Mouse (Mus musculus): ENCODE data around the gene Srpr. TPM values are rescaled to one million over a fixed set of nuclear protein-coding genes. Genes with fewer than 3 reads are reported as not detected.

The Srpr gene
- 188 TPM for polyA plus RNA-seq (2017; shearing (Covaris generic))

DNA sequence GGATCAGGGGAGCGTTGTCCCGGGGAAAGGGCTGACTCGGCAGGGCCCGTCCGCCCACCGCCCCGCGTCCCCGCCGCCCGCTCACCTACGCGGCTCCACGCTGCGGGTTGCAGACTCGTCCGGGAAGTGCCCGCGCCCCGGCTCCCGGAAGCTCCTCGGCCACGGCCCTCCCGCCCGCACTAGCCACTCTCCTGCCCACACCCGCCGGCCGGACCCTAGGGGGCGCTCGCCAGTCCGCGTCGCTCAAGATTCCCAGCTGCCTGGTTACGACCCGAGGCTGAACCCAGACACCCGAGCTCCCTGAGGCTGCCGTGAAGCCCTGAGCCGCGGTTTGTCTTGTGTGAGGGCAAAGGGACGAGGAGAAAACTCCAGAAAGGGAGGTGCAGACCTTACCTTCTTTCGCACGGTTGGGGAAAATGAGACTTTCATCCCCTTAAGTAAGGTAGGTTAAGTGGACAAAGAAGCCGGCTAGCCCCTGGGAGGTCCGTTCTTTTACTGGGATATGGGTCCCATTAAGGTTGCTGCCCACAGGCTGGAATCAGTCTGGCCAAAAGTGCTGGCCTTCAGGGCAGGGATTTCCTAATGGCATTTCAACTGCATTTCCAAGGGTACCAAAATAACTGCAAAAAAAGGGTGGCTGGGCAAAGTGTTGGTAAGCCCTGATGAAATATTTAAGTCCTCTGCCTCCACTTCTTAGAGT is at the start of gene Srpr, which contains the start of gene Tirap:
Srpr (plus strand) TSS at position 404 of the 700 bp plus-strand sequence.
Tirap (minus strand) TSS at position 520 of the 700 bp plus-strand sequence.

DNA sequence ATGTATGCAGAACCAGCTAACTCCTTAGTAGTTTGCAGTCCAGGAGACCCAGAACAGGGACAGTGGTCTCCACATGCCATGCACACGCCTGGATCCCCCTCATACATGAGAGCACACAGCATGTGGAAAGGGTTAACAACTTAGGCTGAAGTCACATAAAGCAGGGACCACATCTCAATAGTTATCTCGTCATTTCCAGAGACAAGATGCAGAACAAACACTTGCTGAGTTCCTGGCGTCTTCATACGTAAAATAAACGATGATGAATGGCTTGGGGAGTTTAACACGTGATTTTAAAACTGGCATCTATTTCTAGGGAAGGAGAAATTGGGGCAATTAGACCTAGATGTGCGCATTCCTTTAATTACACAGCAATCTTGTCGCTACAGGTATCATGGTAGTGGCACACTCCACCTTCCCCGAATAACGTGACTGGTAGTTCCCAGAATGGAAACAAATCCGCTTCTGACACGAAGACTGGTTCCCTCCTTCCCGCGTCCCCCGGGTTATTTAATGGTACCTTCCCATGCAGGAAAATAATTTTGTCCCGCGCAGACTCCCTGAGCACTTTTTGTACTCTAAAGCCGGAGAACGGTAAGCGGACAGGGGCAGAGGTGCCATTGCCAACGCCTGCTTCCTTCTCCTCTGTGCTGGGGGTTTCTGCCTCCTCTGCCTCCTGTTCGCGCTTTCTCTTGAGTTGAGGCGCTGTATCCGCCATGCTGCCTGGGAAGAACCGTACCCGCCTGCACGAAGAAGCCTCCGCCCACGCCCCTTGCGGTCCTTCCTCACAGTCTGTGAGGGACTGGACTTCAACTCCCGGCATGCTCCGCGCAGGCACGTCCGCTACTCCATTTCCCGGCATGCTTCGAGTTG is 24.5 kb upstream of the Srpr start, which contains the start of gene Dcps:
Dcps (minus strand) TSS at position 811 of the 873 bp plus-strand sequence.

DNA sequence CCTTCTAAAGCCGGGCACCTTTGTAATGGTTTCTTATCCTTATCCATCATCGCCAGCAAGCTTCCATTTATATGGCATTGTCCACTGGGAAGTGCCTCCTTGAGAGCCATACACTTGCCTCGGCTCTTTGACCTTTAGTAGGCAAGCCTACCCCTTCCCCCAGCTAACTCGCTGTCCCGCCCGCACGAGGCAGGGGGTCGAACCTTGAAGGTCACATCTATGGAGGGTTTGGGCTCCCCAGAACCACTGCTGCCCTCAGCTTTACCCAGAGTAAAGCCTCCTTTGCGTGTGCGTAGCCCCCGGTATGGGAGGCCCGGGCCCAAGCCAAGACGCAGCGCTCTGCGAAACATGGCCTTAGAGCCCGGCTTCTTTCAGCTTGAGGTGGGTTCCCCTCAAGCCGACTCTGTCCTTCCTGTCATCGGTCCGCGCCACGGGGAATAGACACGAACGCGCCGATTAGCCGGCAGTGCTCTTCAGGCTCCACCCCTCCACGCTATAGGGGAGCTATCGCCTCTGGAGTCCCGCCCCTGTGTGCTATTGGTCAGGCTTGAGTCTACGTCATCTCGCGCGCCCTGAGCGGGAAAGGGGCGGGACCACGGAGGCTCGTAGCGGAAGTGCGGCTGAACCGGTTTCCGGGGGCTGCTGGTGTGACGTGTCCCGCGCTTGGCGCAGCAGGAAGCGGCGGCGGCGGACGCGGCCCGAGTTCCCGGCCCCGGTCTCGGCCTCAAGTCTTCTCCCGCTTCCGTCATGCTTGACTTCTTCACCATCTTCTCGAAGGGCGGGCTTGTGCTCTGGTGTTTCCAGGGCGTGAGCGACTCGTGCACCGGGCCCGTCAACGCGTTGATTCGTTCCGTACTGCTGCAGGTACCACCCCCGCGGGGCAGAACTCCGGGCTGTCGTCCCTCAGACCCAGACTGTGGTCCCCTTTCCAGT is 10.8 kb downstream of the Srpr start, which contains the start of gene Foxred1:
Foxred1 (minus strand) TSS at position 514 of the 933 bp plus-strand sequence.

DNA sequence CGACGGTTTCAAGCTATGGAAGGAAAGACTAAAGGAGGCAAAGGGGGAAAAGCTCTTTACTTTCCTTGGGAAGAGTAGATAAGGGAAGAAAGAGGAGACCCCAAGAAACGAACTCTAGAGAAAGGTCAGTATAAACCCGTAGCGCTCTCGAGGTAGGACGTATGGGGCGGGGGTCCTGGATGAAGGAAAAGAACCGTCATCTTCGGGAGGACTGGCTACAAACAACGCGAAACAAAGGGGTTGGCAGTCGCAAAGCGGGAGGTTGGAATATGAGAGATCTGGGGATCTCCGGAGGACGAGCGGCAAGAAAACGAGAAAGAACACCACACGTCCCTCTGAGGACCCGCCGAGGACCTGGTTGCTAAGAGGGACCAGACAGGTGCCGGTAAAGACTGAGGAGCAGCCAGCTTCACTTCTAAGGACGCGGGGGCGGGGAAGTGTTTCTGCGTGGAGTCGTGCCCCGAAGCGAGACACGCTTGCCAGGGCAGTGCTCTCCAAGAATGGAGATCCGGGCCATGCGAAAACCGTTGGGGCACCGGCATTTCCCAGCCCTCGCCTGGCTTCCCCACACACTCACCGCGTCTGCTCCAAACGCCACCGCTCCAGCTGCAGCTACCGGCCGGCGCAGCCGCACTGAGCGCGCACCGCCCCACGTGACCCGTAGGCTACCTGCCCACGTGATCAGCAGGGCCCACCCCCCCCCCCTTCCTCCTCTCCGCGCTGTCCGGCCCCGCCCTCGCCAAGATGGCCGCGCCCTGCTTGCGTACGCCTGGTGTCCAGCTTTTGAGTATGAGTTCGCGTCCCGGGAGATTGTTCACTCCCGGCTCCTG is 67.4 kb downstream of the Srpr start, which contains the start of the genes Fam118b and Rpusd4:
Fam118b (minus strand) TSS at position 660 of the 830 bp plus-strand sequence.
Rpusd4 (plus strand) TSS at position 720 of the 830 bp plus-strand sequence.

Other genes starting within 250 kb of the Srpr start
- 44.1 TPM for gene St3gal4, start 80.9 kb upstream of the Srpr start, polyA plus RNA-seq (2017; shearing (Covaris generic))
- 52.2 TPM for gene Dcps, start 24.1 kb upstream of the Srpr start, polyA plus RNA-seq (2017; shearing (Covaris generic))
- 5.0 TPM for gene Tirap, start 116 bp downstream of the Srpr start, polyA plus RNA-seq (2017; shearing (Covaris generic))
- gene Foxred1, start 10.9 kb downstream of the Srpr start, polyA plus RNA-seq (2017; shearing (Covaris generic)): 34.4 TPM
- 15.3 TPM for gene Fam118b, start 67.6 kb downstream of the Srpr start, polyA plus RNA-seq (2017; shearing (Covaris generic))
- 44.8 TPM for gene Rpusd4, start 67.7 kb downstream of the Srpr start, polyA plus RNA-seq (2017; shearing (Covaris generic))
- 11.4 TPM for gene Cdon, start 221.0 kb downstream of the Srpr start, polyA plus RNA-seq (2017; shearing (Covaris generic))

Measured in effector memory CD4-positive, alpha-beta T cell, adult 7 months (primary cell).